Mouse (Mus musculus) ES-Bruce4 (cell line): ENCODE measurements around the gene Gtpbp3. TPM values are rescaled to one million over a fixed set of nuclear protein-coding genes. Genes with fewer than 3 reads are reported as not detected.

ENCODE experiments used
- H3K27ac ChIP-seq: 2 replicates; pipeline ENCODE4 v1.5.1; 2012; ENCODE audit warnings: low read length, inconsistent platforms; ENCODE audit not compliant: insufficient read depth
- H3K27me3 ChIP-seq: 2 replicates; pipeline ENCODE4 v1.6.1; 2012; ENCODE audit warnings: mild to moderate bottlenecking, low read length, inconsistent platforms; ENCODE audit not compliant: control insufficient read depth, poor library complexity, insufficient read depth, severe bottlenecking
- H3K36me3 ChIP-seq: 2 replicates; pipeline ENCODE4 v1.6.1; 2012; ENCODE audit warnings: inconsistent platforms, mild to moderate bottlenecking, low read length, moderate library complexity; ENCODE audit not compliant: control insufficient read depth, poor library complexity, insufficient read depth, severe bottlenecking
- H3K4me1 ChIP-seq: one replicate; pipeline ENCODE4 v1.8.1; 2011; ENCODE audit warnings: low read length; ENCODE audit not compliant: control insufficient read depth, insufficient read depth
- H3K4me3 ChIP-seq: 2 replicates; pipeline ENCODE4 v1.5.1; 2011; ENCODE audit warnings: low read depth, mild to moderate bottlenecking, low read length
- H3K9ac ChIP-seq: 2 replicates; pipeline ENCODE4 v1.6.1; 2012; ENCODE audit warnings: low read depth, mild to moderate bottlenecking, inconsistent platforms; ENCODE audit not compliant: poor library complexity, severe bottlenecking
- H3K9me3 ChIP-seq: replicated peaks from 2 replicates; pipeline ENCODE4 v1.6.1; 2012; ENCODE audit warnings: mild to moderate bottlenecking, low read length, inconsistent platforms; ENCODE audit not compliant: control insufficient read depth, poor library complexity, insufficient read depth, severe bottlenecking
- CTCF ChIP-seq: IDR thresholded peaks from one replicate; pipeline ENCODE4 v1.8.1; 2011; ENCODE audit warnings: low read depth, low read length
- EP300 ChIP-seq: IDR thresholded peaks from 2 replicates; pipeline ENCODE4 v1.6.1; 2011; ENCODE audit warnings: low read depth, low read length; ENCODE audit not compliant: insufficient read depth
- POLR2A ChIP-seq: IDR thresholded peaks from one replicate; pipeline ENCODE4 v1.8.1; 2011; ENCODE audit warnings: low read length; ENCODE audit not compliant: insufficient read depth
- polyA plus RNA-seq: library from polyadenylated mRNA; stranded (reverse); fragments of >200 nt; gene quantifications from 2 replicates; pipeline ENCODE4 v1.2.4, GENCODE M21; 2011; ENCODE audit warnings: low read depth; ENCODE audit not compliant: missing spikeins, insufficient read depth, insufficient read length

The Gtpbp3 gene
- polyA plus RNA-seq = 14.8 and 16.3 TPM in 2 replicates

DNA sequence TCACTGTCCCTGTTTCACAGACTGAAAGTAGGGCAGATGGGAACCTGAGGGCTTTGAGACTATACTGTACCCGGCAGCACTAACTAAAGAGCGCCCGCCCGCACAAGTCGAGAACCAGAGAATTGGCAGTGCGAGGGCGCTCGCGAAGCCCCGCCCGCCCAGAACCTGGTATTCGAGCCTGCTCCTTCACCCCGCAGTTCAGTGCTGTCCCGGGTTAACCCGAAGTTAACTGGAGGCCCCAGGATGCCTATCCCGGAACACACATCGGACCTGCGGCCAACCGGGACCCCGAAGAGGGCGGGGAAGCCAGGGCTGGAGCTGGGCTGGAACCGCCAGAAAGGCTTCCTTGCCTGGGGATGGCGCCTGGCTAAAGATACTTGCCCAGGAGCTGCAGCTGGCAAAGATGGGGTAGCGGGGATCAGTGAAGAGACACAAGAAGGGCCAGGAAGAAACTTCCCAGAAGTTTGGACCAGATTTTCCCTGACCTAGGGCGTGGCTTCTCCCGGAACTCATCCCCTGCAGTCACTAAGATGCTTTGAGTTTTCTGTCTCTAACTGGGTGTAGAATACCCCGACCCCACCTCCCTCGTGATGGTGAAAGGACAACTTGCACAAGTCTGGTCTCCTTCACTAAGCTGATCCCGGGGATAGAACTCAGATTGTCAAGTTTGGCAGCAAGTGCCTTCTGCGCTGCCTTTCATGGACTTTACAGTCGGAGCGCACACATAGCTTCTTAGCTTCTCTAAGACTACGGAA is at the start of gene Gtpbp3:
Gene Gtpbp3 (plus strand): TSS at position 413 of the 755 bp plus-strand sequence.
- TF ChIP-seq POLR2A = no peak
- no peak for TF ChIP-seq EP300
- TF ChIP-seq CTCF = no peak
- H3K36me3 ChIP-seq = peaks cover 21% of the 10 kb centered on the region
- H3K27ac ChIP-seq = peak within 1 kb of the TSS; percentile 85
- peaks cover 2% of the 10 kb centered on the region for H3K4me1 ChIP-seq
- no peaks in the 10 kb centered on the region for H3K27me3 ChIP-seq
- no peaks in the 10 kb centered on the region for H3K9me3 ChIP-seq
- H3K4me3 ChIP-seq = peak within 1 kb of the TSS; percentile 88
- H3K9ac ChIP-seq = peak within 1 kb of the TSS; percentile 91

DNA sequence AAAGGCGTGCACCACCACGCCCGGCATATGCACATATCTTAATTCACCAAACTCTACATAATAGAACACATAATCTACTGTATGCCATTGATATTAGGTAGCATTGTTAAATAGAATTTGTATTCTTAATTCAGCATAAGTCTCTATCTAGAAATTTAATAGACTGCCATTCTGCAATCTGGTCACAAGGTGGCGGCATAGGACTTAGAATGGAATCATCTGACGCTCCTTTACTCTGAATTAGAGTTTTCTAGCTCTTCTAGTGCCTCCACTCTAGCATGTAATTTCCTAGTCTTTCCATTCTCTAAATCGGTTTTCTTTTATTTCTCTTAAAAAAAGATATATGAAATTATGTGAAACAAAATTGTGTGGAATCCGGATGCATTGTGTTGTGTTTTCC is 46.5 kb upstream of the Gtpbp3 start:
- Histone ChIP-seq H3K9me3 (peaks cover 8% of the 10 kb centered on the region), H3K36me3 (no peaks in the 10 kb centered on the region), H3K27ac (no peak overlapping the region), H3K9ac (no peak overlapping the region), H3K4me1 (no peaks in the 10 kb centered on the region), H3K27me3 (no peaks in the 10 kb centered on the region), H3K4me3 (no peak overlapping the region)
- TF ChIP-seq POLR2A (no peak), CTCF (no peak), EP300 (no peak)

- no peak for TF ChIP-seq POLR2A
- Histone ChIP-seq H3K4me1 (no peaks in the 10 kb centered on the region), H3K27me3 (no peaks in the 10 kb centered on the region), H3K27ac (no peak overlapping the region), H3K9ac (no peak overlapping the region), H3K36me3 (no peaks in the 10 kb centered on the region), H3K4me3 (no peak overlapping the region), H3K9me3 (peaks cover 39% of the 10 kb centered on the region)
Observed at GRCm38 (mm10) chr8:71445096-71445495, 42.8 kb upstream of the Gtpbp3 start.

GRCm38 (mm10) chr8:71451337-71451736 is 36.6 kb upstream of the Gtpbp3 start:
- Histone ChIP-seq H3K27me3 (no peaks in the 10 kb centered on the region), H3K4me3 (peak overlapping the region; percentile 18; the same call in 1 of the 2 replicates), H3K4me1 (peaks cover 3% of the 10 kb centered on the region), H3K27ac (no peak overlapping the region), H3K9me3 (peaks cover 32% of the 10 kb centered on the region), H3K9ac (no peak overlapping the region), H3K36me3 (no peaks in the 10 kb centered on the region)
- TF ChIP-seq EP300 (peak; percentile 86), CTCF (no peak)

DNA sequence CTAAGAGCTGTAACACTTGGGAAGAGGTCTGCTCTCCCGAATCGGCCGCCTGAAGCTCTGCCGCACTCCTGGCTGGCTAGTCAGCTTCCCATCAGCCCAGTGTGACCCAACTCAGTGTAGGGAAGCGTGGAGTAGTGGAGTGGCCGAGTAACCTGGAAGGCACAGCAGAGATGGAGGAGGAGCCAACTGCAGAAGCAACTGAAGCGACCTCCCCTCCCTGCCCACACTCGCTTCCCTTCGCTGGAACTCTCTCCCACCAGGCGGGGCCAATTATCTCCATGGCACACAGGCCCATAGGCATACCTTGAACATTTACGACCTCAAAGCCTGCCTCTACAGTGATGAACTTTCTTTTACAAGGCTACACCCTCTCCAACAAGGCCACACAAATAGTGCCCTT is 36.1 kb upstream of the Gtpbp3 start:
- Histone ChIP-seq H3K27ac (no peak overlapping the region), H3K36me3 (no peaks in the 10 kb centered on the region), H3K27me3 (no peaks in the 10 kb centered on the region), H3K4me3 (peak overlapping the region; percentile 5), H3K9me3 (peaks cover 27% of the 10 kb centered on the region), H3K4me1 (peaks cover 3% of the 10 kb centered on the region), H3K9ac (no peak overlapping the region)
- TF ChIP-seq EP300 = no peak
- no peak for TF ChIP-seq POLR2A
- no peak for TF ChIP-seq CTCF

DNA sequence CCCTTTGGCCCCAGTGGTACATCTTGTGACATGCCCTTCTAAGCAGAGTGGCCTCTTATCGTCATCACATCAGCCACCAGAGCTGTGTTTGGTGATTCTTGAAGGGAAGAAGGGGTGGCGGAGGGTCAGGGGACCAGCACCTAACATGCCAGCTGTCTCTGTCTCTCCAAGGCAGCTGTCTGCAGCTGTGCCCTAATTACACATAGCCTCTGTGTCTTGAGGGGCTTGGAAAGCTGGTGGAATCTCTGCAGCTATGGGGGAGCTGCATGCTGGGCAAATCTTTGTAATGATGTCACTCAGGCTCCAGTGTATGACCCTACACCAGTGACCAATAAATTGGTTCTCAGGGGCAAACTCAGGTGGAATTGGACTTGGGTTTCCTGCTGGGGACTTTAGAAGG is 35.2 kb upstream of the Gtpbp3 start:
- H3K4me3 ChIP-seq = no peak overlapping the region
- no peak overlapping the region for H3K9ac ChIP-seq
- no peaks in the 10 kb centered on the region for H3K36me3 ChIP-seq
- H3K27me3 ChIP-seq = no peaks in the 10 kb centered on the region
- H3K27ac ChIP-seq = no peak overlapping the region
- peaks cover 5% of the 10 kb centered on the region for H3K4me1 ChIP-seq
- H3K9me3 ChIP-seq = peaks cover 22% of the 10 kb centered on the region
- no peak for TF ChIP-seq POLR2A
- TF ChIP-seq CTCF = no peak
- TF ChIP-seq EP300 = no peak
